Mouse (Mus musculus) CH12.LX (cell line): ENCODE measurements at regions not wholly inside any gene's neighbourhood (a gene's known extent, or its start where the extent isn't known, plus 50 kb on each side); places are given as distances from the start of the nearest gene placed in this dataset.

ENCODE experiments used
- DNase-seq: peaks from one replicate; pipeline ENCODE4 v3.0.0-alpha.2; 2013; ENCODE audit errors: extremely low read depth
- H3K27ac ChIP-seq: 2 replicates; pipeline ENCODE4 v1.5.1; 2012; ENCODE audit warnings: low read depth, mild to moderate bottlenecking, control low read depth, moderate library complexity; ENCODE audit not compliant: insufficient read depth
- H3K27me3 ChIP-seq: replicated peaks from 2 replicates; pipeline ENCODE3; 2012; ENCODE audit warnings: inconsistent platforms
- H3K36me3 ChIP-seq, 2 experiments: replicated peaks in 1 of 2; 2 replicates each; pipeline versions ENCODE3 to v1.6.1; 2012; ENCODE audit warnings: inconsistent platforms in 1 of 2, low read length in 1 of 2, mild to moderate bottlenecking in 1 of 2, mixed read lengths in 1 of 2, moderate library complexity in 1 of 2; ENCODE audit not compliant: control insufficient read depth in 1 of 2, insufficient read depth in 1 of 2
- H3K4me1 ChIP-seq, 2 experiments: 2 replicates each; pipeline ENCODE4 v1.6.1; 2012; ENCODE audit warnings: inconsistent platforms in 1 of 2, moderate library complexity in 1 of 2; ENCODE audit not compliant: insufficient read depth in 2 of 2, control insufficient read depth in 1 of 2
- H3K4me2 ChIP-seq: 2 replicates; pipeline ENCODE4 v1.6.1; 2012; ENCODE audit warnings: low read depth, mild to moderate bottlenecking, control low read depth; ENCODE audit not compliant: poor library complexity, insufficient read depth, severe bottlenecking
- H3K4me3 ChIP-seq, 3 experiments: fragments of 150-350 bp in 1 of 3; sonication (generic) in 1 of 3; replicated peaks in 1 of 3; 2 replicates each; pipeline versions ENCODE3 to v1.5.1; 2011 to 2012; ENCODE audit warnings: low read depth in 2 of 3, low read length in 2 of 3, mild to moderate bottlenecking in 2 of 3, moderate library complexity in 2 of 3, control low read depth in 1 of 3, improper control_type of control experiment in 1 of 3, inconsistent platforms in 1 of 3, mixed read lengths in 1 of 3; ENCODE audit not compliant: poor library complexity in 1 of 3
- H3K79me2 ChIP-seq: replicated peaks from 2 replicates; pipeline ENCODE4 v1.6.1; 2012; ENCODE audit warnings: mild to moderate bottlenecking, moderate library complexity; ENCODE audit not compliant: control insufficient read depth, poor library complexity, insufficient read depth, severe bottlenecking; ENCODE audit errors: extremely low read depth
- H3K9ac ChIP-seq: 2 replicates; pipeline ENCODE4 v1.6.1; 2012; ENCODE audit warnings: low read depth, mild to moderate bottlenecking, control low read depth, moderate library complexity; ENCODE audit not compliant: insufficient read depth
- H3K9me3 ChIP-seq: replicated peaks from 2 replicates; pipeline ENCODE3; 2012; ENCODE audit warnings: low read length, inconsistent platforms, mixed read lengths
- BHLHE40 ChIP-seq: IDR thresholded peaks from 2 replicates; pipeline ENCODE4 v1.6.1; 2011; ENCODE audit warnings: mild to moderate bottlenecking, low read depth, low read length, improper control_type of control experiment
- CHD1 ChIP-seq: IDR thresholded peaks from 2 replicates; pipeline ENCODE4 v1.6.1; 2012; ENCODE audit warnings: low read depth, low read length, improper control_type of control experiment, inconsistent platforms
- E2F4 ChIP-seq: IDR thresholded peaks from 2 replicates; pipeline ENCODE4 v1.6.1; 2011; ENCODE audit warnings: low read depth, low read length, improper control_type of control experiment; ENCODE audit not compliant: insufficient replicate concordance
- EP300 ChIP-seq: IDR thresholded peaks from 2 replicates; pipeline ENCODE4 v1.6.1; 2011; ENCODE audit warnings: low read length, improper control_type of control experiment
- ETS1 ChIP-seq: conservative IDR thresholded peaks from 2 replicates; pipeline ENCODE4 v1.6.1; 2012; ENCODE audit warnings: low read depth, mild to moderate bottlenecking, inconsistent platforms, low read length, improper control_type of control experiment, moderate library complexity
- IRF4 ChIP-seq: IDR thresholded peaks from 2 replicates; pipeline ENCODE4 v1.6.1; 2014; ENCODE audit warnings: low read depth, mild to moderate bottlenecking, inconsistent platforms, low read length, improper control_type of control experiment
- MAX ChIP-seq: IDR thresholded peaks from 2 replicates; pipeline ENCODE4 v1.6.1; 2011; ENCODE audit warnings: low read length, improper control_type of control experiment
- MAZ ChIP-seq: IDR thresholded peaks from 2 replicates; pipeline ENCODE4 v1.6.1; 2012; ENCODE audit warnings: low read depth, mild to moderate bottlenecking, inconsistent platforms, low read length, improper control_type of control experiment, moderate library complexity
- MEF2A ChIP-seq: IDR thresholded peaks from 2 replicates; pipeline ENCODE4 v1.6.1; 2014; ENCODE audit warnings: low read depth, mild to moderate bottlenecking, inconsistent platforms, low read length, improper control_type of control experiment, borderline replicate concordance
- NELFE ChIP-seq: IDR thresholded peaks from 2 replicates; pipeline ENCODE4 v1.6.1; 2011; ENCODE audit warnings: low read depth, low read length, improper control_type of control experiment
- PAX5 ChIP-seq: IDR thresholded peaks from 2 replicates; pipeline ENCODE4 v1.6.1; 2012; ENCODE audit warnings: low read length, inconsistent platforms, mixed read lengths
- RAD21 ChIP-seq: IDR thresholded peaks from 2 replicates; pipeline ENCODE4 v1.6.1; 2011; ENCODE audit warnings: low read depth, mild to moderate bottlenecking, low read length, improper control_type of control experiment, moderate library complexity
- SMC3 ChIP-seq: IDR thresholded peaks from 2 replicates; pipeline ENCODE4 v1.6.1; 2011; ENCODE audit warnings: low read depth, low read length, improper control_type of control experiment
- ZC3H11A ChIP-seq: IDR thresholded peaks from 2 replicates; pipeline ENCODE4 v1.6.1; 2012; ENCODE audit warnings: low read depth, mild to moderate bottlenecking, inconsistent platforms, low read length, improper control_type of control experiment
- ZNF384 ChIP-seq: IDR thresholded peaks from 2 replicates; pipeline ENCODE4 v1.6.1; 2012; ENCODE audit warnings: low read depth, low read length, improper control_type of control experiment, inconsistent platforms
- dilution Hi-C: fragments of 300-500 bp; cut with MboI; formaldehyde crosslinking; loops from 2 replicates; pipeline ENCODE4 v1.14.3; 2020; ENCODE audit warnings: low sequenced_read_pairs; ENCODE audit not compliant: extremely low pct_unique_long_range_greater_than_20kb, extremely low pct_ligation_motif_present
- in situ Hi-C: fragments of 300-500 bp; cut with MboI; formaldehyde crosslinking; loops from 3 replicates; pipeline ENCODE4 v1.14.3; 2019; ENCODE audit warnings: low sequenced_read_pairs, low pct_ligation_motif_present, low pct_unique_long_range_greater_than_20kb, mixed read lengths

DNA sequence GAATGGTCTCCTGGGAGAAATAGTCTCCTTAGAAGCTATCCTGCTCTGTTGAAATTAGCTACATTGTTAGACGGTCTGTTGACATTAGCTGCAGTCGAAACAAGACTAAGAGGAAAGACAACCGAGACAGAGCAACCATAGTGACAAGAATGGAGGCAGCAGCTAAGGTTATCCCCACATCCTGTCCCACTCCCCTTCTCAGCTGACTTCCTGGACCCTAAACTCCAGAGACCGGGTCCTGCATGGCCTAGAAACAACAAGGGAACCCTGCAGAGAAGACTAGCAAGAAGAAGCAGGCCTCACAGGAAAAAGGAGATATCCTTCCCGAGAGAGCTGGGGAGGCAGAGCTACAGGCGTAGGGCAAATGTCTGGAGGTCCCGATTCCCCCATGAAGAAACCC lies 102.0 kb downstream of the Fam168b start:
- Histone ChIP-seq H3K9me3 (no peaks in the 10 kb centered on the region), H3K4me2 (no peak overlapping the region), H3K36me3 (no peaks in the 10 kb centered on the region), H3K27ac (no peak overlapping the region), H3K4me3 (no peak overlapping the region)
- TF ChIP-seq RAD21 (no peak), CHD1 (no peak), ETS1 (no peak), MEF2A (no peak), MAZ (no peak)
- TF ChIP-seq, all 38 proteins: peak for 0
- in situ Hi-C loops (no loop called here), dilution Hi-C loops (no loop called here)
- Histone ChIP-seq H3K9ac (no peak overlapping the region), H3K27me3 (peaks cover 2% of the 10 kb centered on the region), H3K4me1 (peaks cover 0 to 3% of the 10 kb centered on the region in 2 experiments; a peak in 2 of 4 replicates), H3K79me2 (no peaks in the 10 kb centered on the region)
- no peak for DNase-seq

DNA sequence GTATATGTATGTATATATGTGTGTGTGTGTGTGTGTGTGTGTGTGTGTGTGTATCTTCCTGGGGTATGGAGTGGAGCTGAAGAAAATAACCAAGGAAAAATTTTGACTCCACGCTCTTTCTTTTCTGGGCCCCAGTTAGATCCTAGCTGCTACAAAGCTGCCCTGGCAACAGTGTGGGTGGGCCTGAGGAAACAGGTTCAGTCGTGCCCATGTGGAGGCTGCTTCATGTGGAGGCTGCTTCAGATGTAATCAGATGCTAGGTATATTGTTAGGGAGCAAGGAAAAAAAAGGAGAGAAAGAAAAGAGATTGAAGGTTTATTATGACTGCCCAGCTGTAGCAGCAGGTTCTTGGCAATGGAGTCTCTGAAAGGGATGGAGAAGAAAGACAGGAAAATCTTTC lies 100.6 kb downstream of the Fam168b start:
- peaks cover 4% of the 10 kb centered on the region for H3K27me3 ChIP-seq
- no peaks in the 10 kb centered on the region for H3K79me2 ChIP-seq
- in situ Hi-C loops (no loop called here), dilution Hi-C loops (no loop called here)
- TF ChIP-seq PAX5 (no peak), E2F4 (no peak), EP300 (no peak), ZNF384 (no peak), MAX (no peak)
- peaks cover 0 to 3% of the 10 kb centered on the region in 2 experiments; a peak in 2 of 4 replicates for H3K4me1 ChIP-seq
- H3K9me3 ChIP-seq: no peaks in the 10 kb centered on the region
- no peak for DNase-seq
- H3K9ac ChIP-seq: no peak overlapping the region
- no peak overlapping the region for H3K27ac ChIP-seq
- no peak overlapping the region for H3K4me2 ChIP-seq
- no peaks in the 10 kb centered on the region for H3K36me3 ChIP-seq
- no peak overlapping the region for H3K4me3 ChIP-seq

DNA sequence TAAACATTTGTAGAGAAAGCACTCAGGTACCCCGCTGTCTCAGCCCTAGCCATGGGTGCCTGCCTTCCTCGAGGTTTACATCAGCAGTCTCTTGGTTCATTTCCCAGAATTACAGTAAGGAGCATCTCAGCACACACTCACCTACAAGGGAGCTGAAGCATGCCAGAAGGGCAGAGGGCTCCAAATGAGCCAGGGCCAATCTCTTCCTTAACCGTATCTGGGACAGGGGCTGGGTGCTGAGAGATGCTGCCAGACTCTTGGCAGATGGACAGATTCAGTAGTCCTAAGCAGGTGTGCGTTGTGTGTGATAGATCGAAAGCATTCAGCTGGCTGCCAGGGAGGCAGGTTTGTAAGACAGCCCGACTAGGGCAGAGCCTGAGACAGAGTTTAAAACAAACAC lies 97.0 kb downstream of the Fam168b start:
- Histone ChIP-seq H3K27me3 (peaks cover 4% of the 10 kb centered on the region), H3K9me3 (peaks cover 2% of the 10 kb centered on the region), H3K36me3 (no peaks in the 10 kb centered on the region), H3K79me2 (no peaks in the 10 kb centered on the region), H3K4me3 (no peak overlapping the region), H3K4me1 (no peaks in the 10 kb centered on the region), H3K4me2 (no peak overlapping the region), H3K27ac (no peak overlapping the region), H3K9ac (no peak overlapping the region)
- in situ Hi-C loops: no loop called here
- TF ChIP-seq ZNF384 (no peak), BHLHE40 (no peak), IRF4 (no peak), ETS1 (no peak), ZC3H11A (no peak), MEF2A (no peak), CHD1 (no peak), EP300 (no peak), NELFE (no peak), SMC3 (no peak)
- dilution Hi-C loops: no loop called here
- DNase-seq: no peak
